Mouse (Mus musculus) thymus, postnatal 4 days (tissue): ENCODE data around the gene Gm20604.

Experiments used
- DNase-seq: peaks from one replicate; pipeline ENCODE4 v3.0.0; 2021

Gm20604 gene

GRCm38 (mm10) chr12:102705216-102705871 lies 53.1 kb downstream of the Gm20604 start:
- peak; percentile 98 for DNase-seq

DNA sequence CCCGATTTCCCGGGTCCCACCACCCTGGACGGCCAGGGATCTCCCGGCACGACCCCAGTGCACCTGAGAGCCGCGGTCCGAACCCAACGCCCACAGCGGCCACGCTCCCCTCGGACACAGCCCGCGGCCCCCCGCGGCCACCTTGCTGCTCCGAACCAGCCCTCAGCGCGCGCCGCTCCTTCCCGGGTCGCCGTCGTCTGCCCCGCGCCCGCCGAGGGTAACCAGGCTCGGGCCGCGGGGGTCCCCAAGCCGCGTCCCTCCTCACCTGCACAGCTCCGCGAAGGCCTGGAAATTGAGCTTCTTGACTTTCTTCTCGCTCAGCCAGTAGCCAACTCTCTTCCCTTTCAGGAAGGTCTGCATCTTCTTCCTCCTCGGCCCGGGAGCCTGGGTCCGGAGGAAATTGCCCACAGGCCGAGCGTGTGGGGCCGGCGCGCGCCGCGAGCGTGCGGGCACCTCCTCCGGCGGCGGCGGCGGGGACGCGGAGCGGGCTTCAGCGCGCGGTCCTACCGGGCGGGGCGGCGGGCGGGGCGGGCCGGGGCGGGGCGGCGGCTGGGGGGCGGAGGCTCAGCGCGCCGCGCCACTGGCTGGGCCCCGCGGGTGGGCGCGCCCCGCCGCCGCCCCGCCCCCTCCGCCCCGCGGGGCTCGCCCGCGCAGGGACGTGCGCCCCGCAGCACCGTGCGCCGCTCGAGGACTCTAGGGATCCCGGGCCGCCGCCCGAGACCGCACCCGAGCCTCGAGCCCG lies 53.8 kb downstream of the Gm20604 start, which contains the start of gene Itpk1:
TSS of gene Itpk1 (minus strand) at position 474 of the 742 bp plus-strand sequence.
- peak; percentile 81 for DNase-seq

DNA sequence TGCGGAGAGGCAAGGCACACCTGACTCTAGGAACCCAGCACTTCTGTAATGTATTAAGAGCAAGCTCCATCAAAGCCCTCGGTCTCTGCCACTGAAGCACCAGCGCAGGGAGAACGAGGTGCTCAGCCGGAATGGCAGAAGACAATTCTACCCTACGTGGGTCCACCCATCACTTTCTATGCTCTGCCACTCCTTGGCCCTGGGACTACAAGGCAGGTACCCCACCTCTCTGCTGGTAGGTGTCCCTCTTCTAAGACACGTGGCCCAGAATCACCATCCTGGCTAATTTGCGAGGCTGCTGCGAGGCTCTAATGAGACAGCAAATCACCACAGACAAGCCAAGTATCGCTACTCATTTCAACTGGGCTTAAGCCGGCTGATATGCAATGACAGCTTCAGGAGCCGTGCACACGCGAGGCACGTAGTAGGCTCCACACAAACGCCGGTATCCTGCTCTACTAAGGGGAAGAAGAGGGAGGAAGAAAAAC lies 54.5 kb downstream of the Gm20604 start:
- DNase-seq, result no peak

- DNase-seq, result peak; percentile 42
Observed at GRCm38 (mm10) chr12:102703441-102703840, 55.0 kb downstream of the Gm20604 start.

GRCm38 (mm10) chr12:102703111-102703412 lies 55.4 kb downstream of the Gm20604 start:
- no peak for DNase-seq

DNA sequence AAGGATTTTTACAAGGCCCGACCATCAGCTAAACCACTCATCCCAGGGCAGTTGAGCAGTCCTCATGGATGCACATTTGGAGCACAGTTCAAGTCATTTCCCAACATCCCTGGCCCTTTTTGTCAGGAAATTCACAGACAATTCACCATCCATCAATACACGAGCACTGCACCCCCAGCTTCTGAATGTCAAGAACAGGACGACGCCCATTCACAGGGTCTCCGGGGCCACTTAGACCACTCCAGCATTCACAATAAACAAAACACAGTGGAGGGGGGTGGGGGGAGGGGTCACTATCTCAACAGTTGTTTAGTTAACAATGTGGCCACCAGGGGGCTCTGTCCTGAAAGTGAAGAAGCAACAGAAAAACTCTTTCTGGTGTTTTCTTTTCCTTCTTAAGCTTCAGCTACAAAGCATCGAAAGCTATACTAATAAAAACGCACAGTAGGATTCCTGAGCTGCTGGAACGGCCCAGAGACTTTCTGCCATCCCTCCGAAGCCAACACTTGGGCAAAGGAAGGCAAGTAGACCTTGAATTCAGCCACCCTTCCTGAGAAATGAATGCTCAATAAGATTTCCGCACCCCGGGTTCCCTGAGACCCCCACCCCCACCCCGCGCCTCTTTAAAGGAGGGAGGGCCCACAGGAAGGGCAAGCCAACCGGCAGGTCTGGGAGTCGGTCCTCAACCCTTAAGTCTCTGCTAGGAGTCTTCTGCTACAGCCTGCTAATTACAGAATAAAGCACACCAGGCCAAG lies 55.9 kb downstream of the Gm20604 start:
- peak; percentile 96 for DNase-seq

- DNase-seq, result peak; percentile 12
Observed at GRCm38 (mm10) chr12:102701691-102702207, 56.7 kb downstream of the Gm20604 start.

DNA sequence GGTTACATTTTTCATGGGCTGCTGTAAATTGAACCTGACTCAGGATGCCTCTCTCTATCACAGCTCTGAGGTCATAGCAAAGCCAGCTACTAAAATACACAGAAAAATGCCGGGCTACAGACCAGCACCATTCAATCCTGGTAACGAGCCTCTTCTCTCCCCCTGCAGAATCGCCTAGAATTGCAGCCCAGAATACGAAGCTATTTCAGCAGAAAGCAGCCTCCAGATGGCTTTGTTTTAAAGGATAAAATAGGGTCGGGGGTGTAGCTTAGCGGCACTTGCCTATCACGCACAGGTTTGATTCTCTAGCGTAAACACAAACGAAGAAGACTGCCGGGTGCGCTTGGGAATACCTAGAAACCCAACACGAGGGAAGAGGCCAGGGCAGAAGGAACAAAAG lies 58.0 kb downstream of the Gm20604 start:
- peak; percentile 23 for DNase-seq

DNA sequence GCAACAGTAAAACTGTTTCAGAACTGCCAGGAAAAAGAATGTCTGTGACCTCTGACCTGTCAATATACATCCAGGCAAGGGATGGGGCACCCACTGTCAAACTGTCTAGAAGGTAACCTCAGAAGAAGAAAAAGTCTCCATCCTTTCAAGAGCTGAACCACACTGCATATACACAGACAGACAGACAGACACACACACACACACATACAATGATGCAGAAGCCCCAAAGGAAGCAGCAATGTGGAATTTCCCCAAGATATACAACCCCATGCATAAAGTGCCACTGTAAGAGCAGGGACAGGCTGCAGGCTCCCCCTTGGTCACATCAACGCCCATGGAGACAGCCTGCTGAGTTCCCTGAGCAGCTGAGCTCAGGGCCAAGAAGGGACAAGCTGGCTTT lies 59.3 kb downstream of the Gm20604 start:
- peak; percentile 42 for DNase-seq

- peak; percentile 82 for DNase-seq
Observed at GRCm38 (mm10) chr12:102698089-102698684, 60.3 kb downstream of the Gm20604 start.

- peak; percentile 50 for DNase-seq
Observed at GRCm38 (mm10) chr12:102697381-102697780, 61.1 kb downstream of the Gm20604 start.

GRCm38 (mm10) chr12:102696635-102697354 lies 61.7 kb downstream of the Gm20604 start:
- DNase-seq, result peak; percentile 46

- peak; percentile 80 for DNase-seq
Observed at GRCm38 (mm10) chr12:102695369-102696239, 62.9 kb downstream of the Gm20604 start.

DNA sequence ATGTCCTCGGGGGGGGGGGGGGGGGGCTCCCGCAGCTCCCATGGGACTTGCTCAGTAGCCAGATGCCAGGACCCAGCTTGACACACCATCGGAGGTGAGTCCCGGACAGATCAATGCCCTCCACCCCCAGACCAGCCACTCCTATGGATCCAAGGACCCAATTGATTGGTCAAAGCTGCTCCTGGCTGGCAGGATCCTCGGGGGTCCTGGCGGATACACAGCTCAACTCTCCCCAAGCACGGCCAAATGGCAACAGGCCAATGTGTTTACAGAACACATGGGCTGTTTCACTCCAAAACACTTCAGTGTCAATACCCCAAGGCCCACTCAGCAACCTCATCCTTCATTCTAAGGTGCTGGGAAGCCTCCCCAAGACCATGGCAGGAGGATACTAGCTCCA lies 66.7 kb downstream of the Gm20604 start:
- peak; percentile 9 for DNase-seq
